Mouse (Mus musculus) hindbrain, embryonic 12.5 days (tissue): ENCODE results near the gene Utrn. TPM values are rescaled to one million over a fixed set of nuclear protein-coding genes. Genes with fewer than 3 reads are reported as not detected.

Experiments
- ATAC-seq: fragments of 200-750 bp; cut with Nextera tagmentation; 2 replicates; pipeline ENCODE4 v1.8.0; 2017; ENCODE audit warnings: moderate TSS enrichment; ENCODE audit not compliant: low FRiP score
- H3K27ac ChIP-seq: fragments of 300-500 bp; sonication (generic); 2 replicates; pipeline ENCODE4 v1.5.1; 2016; ENCODE audit warnings: mild to moderate bottlenecking
- H3K27me3 ChIP-seq: fragments of 300-500 bp; sonication (generic); 2 replicates; pipeline ENCODE4 v1.6.1; 2016; ENCODE audit warnings: mild to moderate bottlenecking
- H3K36me3 ChIP-seq: fragments of 300-500 bp; sonication (generic); 2 replicates; pipeline ENCODE4 v1.6.1; 2016; ENCODE audit warnings: mild to moderate bottlenecking
- H3K4me1 ChIP-seq: fragments of 300-500 bp; sonication (generic); 2 replicates; pipeline ENCODE4 v1.6.1; 2016
- H3K4me2 ChIP-seq: fragments of 300-500 bp; sonication (generic); replicated peaks from 2 replicates; pipeline ENCODE4 v1.6.1; 2016; ENCODE audit warnings: mild to moderate bottlenecking
- H3K4me3 ChIP-seq: fragments of 300-500 bp; sonication (generic); 2 replicates; pipeline ENCODE4 v1.5.1; 2016; ENCODE audit warnings: mild to moderate bottlenecking
- H3K9ac ChIP-seq: fragments of 300-500 bp; sonication (generic); 2 replicates; pipeline ENCODE4 v1.6.1; 2016; ENCODE audit warnings: mild to moderate bottlenecking, moderate library complexity
- H3K9me3 ChIP-seq: fragments of 300-500 bp; sonication (generic); replicated peaks from 2 replicates; pipeline ENCODE4 v1.6.1; 2016; ENCODE audit warnings: mild to moderate bottlenecking
- WGBS: fragments of 180-500 bp; shearing (Covaris S2); methylation state at CpG from one replicate; pipeline ENCODE4 v1.1.7; 2016; 5-methylcytosine and 5-hydroxymethylcytosine counted together
- polyA plus RNA-seq: library from polyadenylated mRNA; unstranded; fragments of >200 nt; fragmentation: Nextera tagmentation; extraction: Ambion mirVana; gene quantifications from 2 replicates; pipeline ENCODE4 v1.2.1, GENCODE M21; 2016

The Utrn gene
- polyA plus RNA-seq, 1 experiment from 2014 or later = 56.0 TPM

DNA sequence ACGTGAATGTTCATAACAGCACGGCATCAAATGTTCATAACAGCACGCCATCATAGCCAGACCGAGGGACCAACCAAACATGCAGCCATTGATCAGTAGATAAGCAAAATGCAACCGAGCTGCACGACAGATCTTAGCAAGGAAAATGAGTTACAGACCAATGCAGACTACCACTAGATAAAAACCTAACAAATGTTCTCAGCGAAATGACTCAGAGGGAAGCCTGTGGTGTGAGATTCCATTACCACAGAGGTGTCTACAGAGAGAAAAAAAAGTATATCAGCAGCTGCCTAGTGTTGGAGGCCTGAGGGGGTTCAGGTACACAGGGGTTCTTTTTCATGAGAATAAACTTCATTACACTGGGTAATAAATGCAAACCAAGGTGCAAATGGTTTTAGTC is 363.6 kb downstream of the Utrn start:
- Histone ChIP-seq H3K4me2 (no peak overlapping the region), H3K27ac (no peak overlapping the region), H3K4me3 (no peak overlapping the region), H3K9ac (no peak overlapping the region), H3K36me3 (no peaks in the 10 kb centered on the region), H3K27me3 (no peaks in the 10 kb centered on the region), H3K9me3 (no peaks in the 10 kb centered on the region), H3K4me1 (no peaks in the 10 kb centered on the region)
- no peak for ATAC-seq
- 88% methylated on average over 7 of the region's 7 CpGs for WGBS

DNA sequence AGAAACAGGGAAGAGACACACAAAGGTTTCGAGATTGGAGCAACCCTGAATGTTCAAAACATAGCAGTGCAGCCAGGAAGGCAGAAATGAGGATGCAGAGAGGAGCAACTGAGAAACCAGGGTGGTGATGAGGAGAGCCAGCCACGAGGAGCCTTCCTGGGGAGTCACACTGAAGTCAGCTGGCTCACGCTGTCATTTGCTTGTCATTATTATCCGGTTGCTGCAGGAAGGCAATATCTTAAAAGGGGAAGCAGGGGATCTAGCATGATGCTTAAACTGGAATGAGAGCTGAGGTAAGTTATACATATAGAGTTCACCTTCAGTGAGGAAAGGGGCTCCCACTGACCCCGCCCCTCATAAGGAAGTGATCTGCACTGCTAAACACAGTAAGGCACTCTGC is 368.7 kb downstream of the Utrn start:
- Histone ChIP-seq H3K4me1 (no peaks in the 10 kb centered on the region), H3K27me3 (no peaks in the 10 kb centered on the region), H3K9ac (no peak overlapping the region), H3K27ac (no peak overlapping the region), H3K4me3 (no peak overlapping the region), H3K4me2 (no peak overlapping the region), H3K36me3 (no peaks in the 10 kb centered on the region), H3K9me3 (no peaks in the 10 kb centered on the region)
- 85% methylated on average over 5 of the region's 5 CpGs for WGBS
- ATAC-seq = no peak

DNA sequence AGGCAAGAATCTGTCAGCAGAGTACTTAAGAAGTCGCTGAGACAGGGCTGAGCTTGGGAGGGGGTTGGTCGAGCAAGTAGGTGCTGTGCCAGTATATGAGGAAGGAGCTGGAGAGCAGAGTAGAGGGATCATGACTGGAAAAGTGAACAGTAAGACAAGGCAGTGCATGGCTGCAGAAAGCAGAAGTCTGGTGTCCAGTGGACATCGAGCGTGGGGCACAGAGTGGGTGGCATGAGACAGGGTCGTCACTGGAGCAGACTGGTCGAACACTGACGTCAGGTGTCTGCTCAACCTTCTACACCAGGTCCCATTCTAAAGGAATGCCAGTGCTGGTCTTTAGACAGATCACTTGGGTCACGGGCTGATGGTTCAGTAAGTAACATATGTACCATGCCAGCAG is 371.6 kb downstream of the Utrn start:
- no peak for ATAC-seq
- Histone ChIP-seq H3K27ac (no peak overlapping the region), H3K4me3 (no peak overlapping the region), H3K27me3 (no peaks in the 10 kb centered on the region), H3K9ac (no peak overlapping the region), H3K4me2 (no peak overlapping the region), H3K9me3 (no peaks in the 10 kb centered on the region), H3K36me3 (no peaks in the 10 kb centered on the region), H3K4me1 (no peaks in the 10 kb centered on the region)
- 87% methylated on average over 8 of the region's 8 CpGs for WGBS

DNA sequence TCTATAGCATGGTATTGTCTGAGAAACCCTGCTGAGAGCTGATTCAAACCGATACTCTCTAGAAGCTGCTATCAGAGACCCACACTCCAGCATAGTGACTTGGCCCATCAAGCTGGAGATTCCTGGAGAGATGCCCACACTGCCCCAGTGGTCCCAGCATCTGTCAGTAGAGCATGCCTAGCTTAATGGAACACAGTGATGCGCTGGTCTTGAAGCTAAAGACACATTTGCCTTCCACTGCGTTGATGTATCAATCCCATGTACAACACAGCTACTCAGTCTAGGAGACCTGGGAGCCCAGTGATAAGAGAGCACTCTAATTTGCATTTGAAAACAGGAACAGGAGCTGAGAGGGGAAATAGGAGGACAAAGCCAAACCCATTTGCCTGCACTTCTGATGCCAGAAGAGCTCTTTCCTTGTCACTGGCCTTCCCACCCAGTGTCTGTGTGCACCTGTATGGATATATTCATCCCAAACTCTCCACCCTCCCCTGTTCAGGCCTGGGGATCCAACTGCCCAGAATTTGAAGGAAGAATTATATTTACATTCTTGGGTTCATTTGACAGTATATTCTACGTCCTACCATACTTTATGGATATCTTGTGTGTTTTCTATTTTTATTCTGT is 379.5 kb downstream of the Utrn start:
- H3K9ac ChIP-seq = no peak overlapping the region
- H3K27ac ChIP-seq = no peak overlapping the region
- H3K4me3 ChIP-seq = no peak overlapping the region
- no peaks in the 10 kb centered on the region for H3K27me3 ChIP-seq
- WGBS = 49% methylated on average over 4 of the region's 4 CpGs
- H3K4me1 ChIP-seq = peaks cover 5% of the 10 kb centered on the region; the same call in 1 of the 2 replicates
- no peaks in the 10 kb centered on the region for H3K9me3 ChIP-seq
- no peak overlapping the region for H3K4me2 ChIP-seq
- no peaks in the 10 kb centered on the region for H3K36me3 ChIP-seq
- peak; percentile 56; the same call in 1 of the 2 replicates for ATAC-seq

DNA sequence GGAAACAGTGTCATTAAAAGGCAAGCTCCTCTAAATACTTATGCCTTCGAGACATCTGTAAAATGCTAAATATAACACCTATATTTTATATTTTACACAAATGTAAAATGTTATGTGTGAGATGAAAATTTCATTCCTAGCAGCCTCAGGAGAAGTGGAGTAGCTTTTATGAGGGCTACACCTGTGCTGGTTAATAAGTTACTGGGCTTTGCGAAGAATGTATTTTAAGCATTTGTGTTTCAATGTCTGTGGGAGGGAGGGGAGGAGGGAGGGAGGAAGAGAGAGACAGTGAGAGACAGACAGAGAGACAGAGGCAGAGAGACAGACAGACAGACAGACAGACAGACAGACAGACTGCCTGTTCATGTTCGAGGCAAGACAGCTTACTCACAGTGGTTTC is 380.6 kb downstream of the Utrn start:
- Histone ChIP-seq H3K4me1 (peaks cover 5% of the 10 kb centered on the region; the same call in 1 of the 2 replicates), H3K36me3 (no peaks in the 10 kb centered on the region), H3K27ac (no peak overlapping the region), H3K9me3 (no peaks in the 10 kb centered on the region), H3K27me3 (no peaks in the 10 kb centered on the region), H3K4me2 (no peak overlapping the region), H3K9ac (no peak overlapping the region), H3K4me3 (no peak overlapping the region)
- WGBS = 81% methylated on average over 3 of the region's 3 CpGs
- no peak for ATAC-seq

DNA sequence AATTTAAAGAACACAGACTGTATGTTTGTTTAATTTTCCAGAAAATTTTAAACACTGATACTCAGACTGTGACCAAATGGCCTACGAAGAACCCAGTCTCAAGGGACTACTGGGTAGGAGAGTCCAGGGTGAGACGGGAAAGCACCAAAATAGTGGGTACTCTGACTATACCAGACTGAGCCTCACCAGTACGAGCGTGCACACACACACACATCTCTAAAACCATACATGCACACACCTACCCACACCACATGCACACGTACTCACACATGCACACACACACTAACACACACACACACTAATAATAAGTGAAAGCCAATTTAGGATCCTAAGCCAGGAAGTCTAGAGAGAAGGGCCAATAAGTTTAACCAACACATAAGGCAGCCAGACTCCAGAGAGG is 381.0 kb downstream of the Utrn start:
- Histone ChIP-seq H3K4me2 (no peak overlapping the region), H3K4me3 (no peak overlapping the region), H3K27ac (no peak overlapping the region), H3K9me3 (no peaks in the 10 kb centered on the region), H3K9ac (no peak overlapping the region), H3K4me1 (peaks cover 5% of the 10 kb centered on the region; the same call in 1 of the 2 replicates), H3K36me3 (no peaks in the 10 kb centered on the region), H3K27me3 (no peaks in the 10 kb centered on the region)
- no peak for ATAC-seq
- 91% methylated on average over 5 of the region's 5 CpGs for WGBS

DNA sequence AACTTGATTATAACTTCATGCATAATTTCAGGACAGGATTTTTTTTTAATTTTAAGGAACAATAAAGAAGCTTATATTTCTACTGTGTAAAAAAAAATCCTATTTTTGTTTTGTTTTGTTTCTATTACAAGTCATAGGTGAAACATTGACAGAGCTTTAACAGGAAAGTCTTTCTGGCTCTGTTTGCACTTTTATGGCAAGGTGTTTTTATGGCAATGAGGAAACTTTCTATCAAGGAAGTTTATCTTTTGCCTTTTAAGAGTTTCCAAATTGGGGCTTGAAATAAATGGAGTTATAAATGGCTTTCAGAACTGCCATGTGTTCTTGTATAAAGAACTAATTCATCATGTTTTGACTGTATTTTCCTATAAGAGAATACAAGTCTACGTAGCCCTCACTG is 385.7 kb downstream of the Utrn start:
- no peaks in the 10 kb centered on the region for H3K9me3 ChIP-seq
- H3K4me3 ChIP-seq = no peak overlapping the region
- no peaks in the 10 kb centered on the region for H3K4me1 ChIP-seq
- no peak overlapping the region for H3K4me2 ChIP-seq
- no peaks in the 10 kb centered on the region for H3K36me3 ChIP-seq
- no peak overlapping the region for H3K27ac ChIP-seq
- ATAC-seq = no peak
- WGBS = 77% methylated on average over 1 of the region's 1 CpGs
- H3K27me3 ChIP-seq = no peaks in the 10 kb centered on the region
- no peak overlapping the region for H3K9ac ChIP-seq

DNA sequence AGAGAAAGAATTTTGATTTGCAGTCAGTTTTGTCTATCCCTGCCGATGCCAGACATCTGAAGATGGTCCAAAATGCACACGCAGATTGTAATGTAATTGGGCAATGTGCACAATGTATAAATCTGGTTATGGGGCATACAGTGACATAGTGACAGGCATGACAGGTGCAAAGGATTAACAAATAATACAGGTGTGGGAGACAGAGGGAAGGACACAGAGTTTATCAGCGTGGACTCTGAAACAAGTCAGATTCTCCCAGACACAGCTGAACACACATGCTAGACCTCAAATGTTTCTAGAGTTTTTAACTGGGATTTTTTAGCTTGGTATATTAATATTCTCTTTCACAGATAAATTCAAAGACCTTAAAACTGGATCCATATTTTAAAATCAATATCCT is 386.2 kb downstream of the Utrn start:
- no peak overlapping the region for H3K4me3 ChIP-seq
- no peaks in the 10 kb centered on the region for H3K9me3 ChIP-seq
- 94% methylated on average over 3 of the region's 3 CpGs for WGBS
- H3K27ac ChIP-seq = no peak overlapping the region
- no peaks in the 10 kb centered on the region for H3K27me3 ChIP-seq
- H3K4me2 ChIP-seq = no peak overlapping the region
- ATAC-seq = no peak
- no peaks in the 10 kb centered on the region for H3K4me1 ChIP-seq
- H3K9ac ChIP-seq = no peak overlapping the region
- H3K36me3 ChIP-seq = no peaks in the 10 kb centered on the region

DNA sequence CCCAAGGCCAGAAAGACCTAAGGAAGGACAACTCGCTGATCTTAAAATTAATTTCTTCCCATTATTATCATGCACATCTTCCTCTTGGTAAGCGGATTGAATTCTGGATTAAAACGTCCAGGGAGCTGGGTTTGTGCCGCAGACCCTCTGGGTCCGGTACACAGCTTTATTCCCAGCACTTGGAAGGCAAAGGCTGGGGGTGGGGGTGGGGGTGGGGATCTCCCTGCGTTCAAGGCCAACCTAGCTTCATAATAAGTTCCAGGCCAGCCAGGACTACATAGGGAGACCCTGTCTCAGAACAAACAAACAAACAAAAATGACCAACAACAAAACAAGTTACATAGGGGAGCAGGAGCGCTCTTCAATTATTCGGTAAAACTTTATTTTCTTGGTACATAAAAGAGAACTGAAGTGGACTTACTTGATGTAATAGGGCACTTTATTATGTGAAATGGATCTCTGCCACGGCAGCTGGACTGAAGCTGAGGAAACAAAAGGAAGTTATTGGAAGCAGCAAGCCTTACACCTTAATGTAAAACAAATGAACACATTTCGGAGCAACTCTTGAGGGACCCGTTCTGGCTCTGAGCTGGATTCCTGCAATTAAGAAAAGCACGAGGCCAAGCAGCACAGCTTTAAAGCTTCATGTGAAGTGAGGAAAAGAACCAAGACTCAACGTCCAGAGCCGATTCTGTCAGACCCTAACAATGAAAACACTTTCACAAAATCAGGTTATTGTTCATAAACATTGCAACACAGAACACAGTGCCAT is 394.1 kb downstream of the Utrn start:
- ATAC-seq = no peak
- no peaks in the 10 kb centered on the region for H3K27me3 ChIP-seq
- H3K27ac ChIP-seq = no peak overlapping the region
- H3K9me3 ChIP-seq = no peaks in the 10 kb centered on the region
- no peaks in the 10 kb centered on the region for H3K36me3 ChIP-seq
- H3K4me2 ChIP-seq = no peak overlapping the region
- WGBS = 69% methylated on average over 14 of the region's 14 CpGs
- no peak overlapping the region for H3K9ac ChIP-seq
- no peaks in the 10 kb centered on the region for H3K4me1 ChIP-seq
- H3K4me3 ChIP-seq = no peak overlapping the region

DNA sequence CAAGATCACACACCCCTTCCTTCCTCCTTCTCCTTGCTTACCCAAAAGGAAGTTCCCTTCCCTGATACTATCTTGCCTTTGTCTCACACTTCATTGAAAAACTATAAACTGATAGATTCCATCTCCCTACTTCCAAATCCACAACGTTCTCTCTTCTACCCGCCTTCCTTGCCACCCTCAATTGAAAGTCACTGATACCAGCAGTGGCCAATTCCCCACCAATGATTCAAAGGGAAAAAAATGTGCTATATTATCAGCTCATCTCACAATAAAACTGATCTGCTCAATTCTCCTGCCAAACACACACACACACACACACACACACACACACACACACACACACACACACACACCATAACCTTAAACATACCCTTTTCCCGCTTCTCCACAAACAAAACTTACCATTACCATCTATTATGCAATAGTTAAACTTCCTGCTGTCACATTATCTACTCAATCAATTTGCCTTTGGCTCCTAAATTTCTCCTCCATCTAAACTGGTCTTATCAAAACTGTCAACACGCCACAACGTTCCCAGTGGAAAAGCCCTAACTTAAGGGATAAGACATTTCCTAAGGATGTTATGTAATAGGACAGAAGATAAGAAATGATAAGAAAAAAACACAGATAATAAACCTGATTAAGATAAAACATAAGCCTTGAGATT is 399.6 kb downstream of the Utrn start:
- no peak for ATAC-seq
- Histone ChIP-seq H3K4me2 (no peak overlapping the region), H3K27ac (no peak overlapping the region), H3K9ac (no peak overlapping the region), H3K4me1 (no peaks in the 10 kb centered on the region), H3K27me3 (no peaks in the 10 kb centered on the region), H3K4me3 (no peak overlapping the region), H3K36me3 (no peaks in the 10 kb centered on the region), H3K9me3 (no peaks in the 10 kb centered on the region)
- 86% methylated on average over 5 of the region's 5 CpGs for WGBS

DNA sequence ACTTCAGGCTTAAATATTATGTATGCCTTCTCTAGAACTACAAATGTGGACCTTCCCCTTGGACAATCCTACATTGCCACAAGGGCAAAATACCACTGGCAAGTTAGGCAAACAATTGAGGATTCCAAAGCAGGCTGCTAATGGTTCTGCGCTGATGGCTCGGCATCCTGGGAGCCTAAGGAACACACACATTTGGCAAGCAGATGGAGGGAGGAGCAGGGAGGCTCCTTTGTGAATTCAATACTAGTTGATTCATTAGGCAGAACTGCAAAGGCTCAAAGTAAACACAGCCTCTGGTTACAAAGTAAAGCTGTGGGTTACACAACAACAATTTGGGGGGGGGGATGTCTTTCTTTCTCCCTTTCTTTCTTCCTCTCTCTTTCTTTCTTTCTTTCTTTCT is 401.6 kb downstream of the Utrn start:
- Histone ChIP-seq H3K9me3 (no peaks in the 10 kb centered on the region), H3K4me2 (no peak overlapping the region), H3K27me3 (no peaks in the 10 kb centered on the region), H3K4me1 (no peaks in the 10 kb centered on the region), H3K4me3 (no peak overlapping the region), H3K36me3 (no peaks in the 10 kb centered on the region), H3K9ac (no peak overlapping the region), H3K27ac (no peak overlapping the region)
- WGBS = 49% methylated on average over 2 of the region's 2 CpGs
- no peak for ATAC-seq

DNA sequence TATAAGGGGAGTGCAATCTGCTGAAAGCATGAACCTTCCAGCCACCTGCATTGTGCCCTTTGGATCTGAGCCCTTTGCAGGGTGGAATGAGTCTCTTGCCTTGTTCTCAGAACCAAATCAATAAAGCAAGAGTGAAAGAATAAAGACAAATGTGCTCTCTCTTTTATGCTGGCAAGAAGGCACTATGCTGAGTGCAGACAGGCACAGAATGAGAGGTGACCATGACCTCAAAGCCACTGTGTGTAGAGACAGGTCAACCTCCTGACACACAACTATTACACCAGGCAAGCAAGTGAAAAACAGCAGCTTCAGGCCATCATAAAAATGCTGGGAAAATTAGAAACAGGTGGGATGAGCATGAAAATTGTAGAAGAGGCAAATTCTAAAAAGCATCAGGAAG is 408.2 kb downstream of the Utrn start:
- H3K9me3 ChIP-seq = no peaks in the 10 kb centered on the region
- no peaks in the 10 kb centered on the region for H3K4me1 ChIP-seq
- no peak overlapping the region for H3K9ac ChIP-seq
- H3K4me2 ChIP-seq = no peak overlapping the region
- H3K27me3 ChIP-seq = no peaks in the 10 kb centered on the region
- no peak overlapping the region for H3K4me3 ChIP-seq
- H3K27ac ChIP-seq = no peak overlapping the region
- no peaks in the 10 kb centered on the region for H3K36me3 ChIP-seq
- no peak for ATAC-seq

DNA sequence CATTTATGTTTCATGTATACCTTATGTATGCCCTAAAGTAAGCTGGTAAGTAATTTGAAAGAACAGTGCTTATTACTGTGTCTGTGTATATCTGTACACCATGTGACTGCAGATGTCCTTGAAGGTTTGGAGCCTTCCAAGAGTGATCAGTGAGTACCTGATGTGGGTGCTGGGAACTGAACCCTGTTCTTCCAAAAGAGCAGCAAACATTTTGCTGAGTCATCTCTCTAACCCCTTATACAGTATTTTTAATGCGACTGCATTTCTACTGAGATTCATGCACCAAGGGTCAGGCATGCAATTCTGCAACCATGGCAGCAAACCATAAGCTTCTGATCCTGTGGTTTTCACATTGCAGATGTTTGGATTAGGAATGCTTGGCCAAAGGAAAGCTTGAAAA is 412.3 kb downstream of the Utrn start:
- Histone ChIP-seq H3K9me3 (no peaks in the 10 kb centered on the region), H3K4me1 (no peaks in the 10 kb centered on the region), H3K36me3 (no peaks in the 10 kb centered on the region), H3K4me3 (no peak overlapping the region), H3K27ac (no peak overlapping the region), H3K4me2 (no peak overlapping the region), H3K27me3 (no peaks in the 10 kb centered on the region), H3K9ac (no peak overlapping the region)
- WGBS = 88% methylated on average over 1 of the region's 1 CpGs
- ATAC-seq = no peak
